Mouse (Mus musculus): Measurements from ENCODE around the gene Gpr35.

The Gpr35 gene

GRCm38 (mm10) chr1:92982931-92983605 is 32.4 kb downstream of the Gpr35 start:
- no peak for DNase-seq (ENCODE audit: low read depth)

DNA sequence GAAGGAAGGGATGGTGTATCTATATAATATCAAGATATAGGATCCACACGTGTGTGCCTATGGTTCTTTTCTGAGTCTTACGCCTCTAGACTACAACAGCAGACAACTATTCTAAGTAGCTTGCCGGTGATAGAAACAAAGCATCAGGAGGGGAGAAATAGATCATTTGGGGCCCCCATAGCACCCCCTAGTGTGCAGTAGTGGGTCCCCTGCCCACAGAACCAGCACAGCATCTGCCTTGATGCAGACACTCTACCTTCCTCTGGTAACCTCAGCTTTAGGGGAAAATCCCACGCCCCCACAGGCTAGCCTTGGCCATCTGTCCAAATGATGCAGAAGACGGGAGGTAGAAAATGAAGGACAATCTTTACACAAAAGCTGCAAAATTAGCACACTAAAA is 34.3 kb downstream of the Gpr35 start:
- no peak for DNase-seq (ENCODE audit: low read depth)

- DNase-seq (ENCODE audit: low read depth): no peak
These were observed 38.2 kb downstream of the Gpr35 start for GRCm38 (mm10) chr1:92988894-92989293.

DNA sequence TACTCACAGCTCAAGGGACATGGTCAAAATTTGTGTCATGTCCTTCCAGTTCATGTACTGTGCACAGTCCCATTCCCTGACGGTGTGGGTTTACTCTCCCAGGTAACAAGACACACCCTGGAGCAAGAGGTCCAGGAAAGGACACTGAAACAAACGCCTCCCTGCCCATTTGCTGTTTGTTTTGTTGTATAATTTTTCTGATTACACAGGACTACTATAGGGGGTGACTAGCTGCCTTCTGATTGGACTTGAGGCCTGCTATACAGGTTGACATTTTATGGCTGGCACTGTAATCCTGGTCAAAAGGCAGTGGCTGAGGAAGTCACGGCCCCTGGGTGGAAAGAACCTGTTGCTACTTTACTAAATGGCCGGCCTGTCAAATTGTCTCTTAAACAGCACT is 39.2 kb downstream of the Gpr35 start:
- DNase-seq (ENCODE audit: low read depth): no peak

- DNase-seq (ENCODE audit: low read depth): no peak
These were observed 41.7 kb downstream of the Gpr35 start for GRCm38 (mm10) chr1:92992214-92992855.

DNA sequence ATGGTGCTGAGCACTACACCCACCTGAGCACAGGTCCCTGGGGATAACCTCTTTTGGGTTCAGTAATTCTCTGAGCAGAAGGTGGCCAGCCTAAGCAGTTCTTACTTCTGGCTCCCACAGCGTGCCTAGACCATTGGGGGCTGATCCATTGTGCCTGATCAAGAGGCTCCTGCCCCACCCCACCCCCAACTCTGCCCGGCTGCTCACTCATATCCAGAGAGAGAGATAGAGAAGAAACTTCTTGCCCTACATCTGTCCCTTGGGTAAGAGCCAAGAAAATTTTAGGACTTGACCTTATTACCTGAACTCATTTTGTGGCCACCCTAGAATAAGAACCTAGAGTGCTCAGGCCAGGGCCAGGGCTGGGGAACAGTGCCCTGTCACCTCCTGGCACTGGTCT is 42.2 kb downstream of the Gpr35 start:
- DNase-seq (ENCODE audit: low read depth): no peak

DNA sequence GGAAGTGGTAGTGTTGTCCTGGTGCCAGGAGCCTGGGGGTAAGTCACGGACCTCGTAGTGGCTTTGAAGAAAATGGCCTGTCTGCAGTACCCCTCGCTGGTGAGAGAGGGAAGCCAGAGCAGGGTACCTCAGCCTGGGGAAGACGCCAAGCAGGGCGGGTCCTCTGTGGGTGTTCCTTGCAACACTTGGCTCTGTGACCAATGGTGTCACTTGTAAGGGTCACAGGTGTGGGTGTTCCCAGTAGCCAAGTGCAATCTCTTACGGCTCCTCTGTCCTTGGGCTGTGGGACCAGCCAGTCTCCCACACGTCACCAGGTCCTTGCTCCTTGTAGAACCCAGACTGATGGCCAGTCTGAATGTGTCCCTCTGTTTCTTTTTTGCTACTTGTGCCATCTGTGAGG is 55.4 kb downstream of the Gpr35 start, which contains the start of gene Aqp12:
Gene Aqp12, plus strand, starts transcription at position 274 of the 400 bp plus-strand sequence.
- no peak for DNase-seq (ENCODE audit: low read depth)

- peak; percentile 6 for DNase-seq (ENCODE audit: low read depth)
These were observed 58.5 kb downstream of the Gpr35 start for GRCm38 (mm10) chr1:93009196-93009595.

- peak; percentile 29 for DNase-seq (ENCODE audit: low read depth)
These were observed 60.1 kb downstream of the Gpr35 start for GRCm38 (mm10) chr1:93010731-93011130.

DNA sequence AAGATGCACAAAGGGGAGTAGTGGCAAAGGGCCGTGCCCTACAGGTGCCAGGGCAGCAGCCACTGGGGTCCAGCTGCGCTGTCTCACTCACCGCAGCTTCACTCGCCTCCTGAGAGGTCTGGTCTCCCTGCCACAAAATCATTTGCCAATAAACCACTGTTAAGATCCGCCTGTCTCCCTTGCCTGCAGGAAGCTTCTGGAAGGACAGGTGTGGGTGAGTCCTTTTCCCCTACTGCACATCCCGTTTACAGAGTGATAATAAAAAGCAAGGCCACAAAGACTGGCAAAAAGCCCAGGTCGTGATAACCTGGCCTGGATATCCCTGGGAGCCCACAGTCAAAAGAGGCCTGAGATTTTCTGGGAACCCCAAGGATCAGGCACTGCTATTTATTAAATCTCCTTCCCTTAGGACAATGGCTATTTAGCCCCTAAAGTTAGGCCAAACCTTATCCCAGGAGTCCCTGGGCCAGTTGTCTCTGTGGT is 61.5 kb downstream of the Gpr35 start:
- no peak for DNase-seq (ENCODE audit: low read depth)

DNA sequence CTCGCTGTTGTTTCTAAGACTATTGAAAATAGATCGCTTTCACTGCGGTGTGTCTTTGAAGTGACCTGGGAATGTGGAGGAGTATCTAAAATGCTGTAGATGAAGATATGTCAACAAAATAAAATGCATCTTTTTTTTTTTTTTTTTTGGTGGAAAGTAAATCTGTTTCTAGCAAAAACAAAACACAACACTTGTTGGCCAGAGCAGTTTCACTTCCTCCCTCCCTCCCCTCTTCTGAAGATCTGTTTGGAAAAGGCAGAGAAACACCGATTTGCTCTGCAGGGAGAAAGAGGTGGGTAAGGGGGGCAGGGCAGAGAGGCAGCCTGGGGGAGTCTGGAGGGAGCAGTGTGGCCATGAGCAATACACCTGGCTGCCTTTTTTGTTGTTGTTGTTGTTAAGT is 62.7 kb downstream of the Gpr35 start:
- no peak for DNase-seq (ENCODE audit: low read depth)

- peak; percentile 60 for DNase-seq (ENCODE audit: low read depth)
These were observed 63.8 kb downstream of the Gpr35 start for GRCm38 (mm10) chr1:93014460-93014859.

- DNase-seq (ENCODE audit: low read depth): no peak
These were observed 64.5 kb downstream of the Gpr35 start for GRCm38 (mm10) chr1:93015136-93015535.

GRCm38 (mm10) chr1:93018716-93019115 is 68.1 kb downstream of the Gpr35 start:
- DNase-seq (ENCODE audit: low read depth): no peak

DNA sequence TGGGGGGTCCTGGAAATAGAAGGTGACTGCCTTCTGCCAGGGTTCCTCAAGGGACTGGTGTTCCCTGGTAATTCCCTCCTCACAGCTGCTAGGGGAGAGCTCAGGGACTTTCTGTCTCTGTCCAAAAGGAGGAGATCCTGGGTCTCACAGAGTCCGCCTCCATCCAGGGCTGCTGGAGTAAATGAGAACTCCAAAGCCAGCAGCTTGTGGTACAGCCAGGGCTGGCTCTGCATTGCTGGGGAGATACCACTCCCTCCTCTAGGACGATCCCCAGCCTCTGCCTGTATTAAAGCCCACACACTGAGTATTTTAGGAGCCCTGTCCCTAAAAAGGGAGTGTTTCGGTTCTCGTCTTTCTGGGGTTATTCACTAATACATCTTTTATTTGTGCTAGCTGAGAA is 69.9 kb downstream of the Gpr35 start:
- no peak for DNase-seq (ENCODE audit: low read depth)

DNA sequence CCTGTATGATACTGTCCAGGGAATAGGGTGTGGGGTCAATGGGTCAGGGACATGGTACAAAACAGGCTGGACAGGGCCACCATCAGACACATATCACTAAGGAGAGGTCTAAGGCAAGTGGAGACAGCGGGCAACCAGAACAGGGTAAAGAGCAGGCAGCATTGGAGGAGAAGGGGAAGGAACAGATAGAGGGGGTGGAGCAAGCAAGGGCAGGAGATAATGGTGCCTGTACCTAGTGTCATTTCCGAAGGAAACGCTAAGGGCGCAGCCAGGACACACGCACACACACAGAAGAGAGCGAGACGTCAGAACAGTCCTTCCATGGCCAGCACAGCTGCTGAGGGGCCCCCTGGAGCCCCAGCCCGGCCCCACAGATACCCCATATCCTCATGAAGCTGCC is 75.9 kb downstream of the Gpr35 start:
- DNase-seq (ENCODE audit: low read depth): no peak

DNA sequence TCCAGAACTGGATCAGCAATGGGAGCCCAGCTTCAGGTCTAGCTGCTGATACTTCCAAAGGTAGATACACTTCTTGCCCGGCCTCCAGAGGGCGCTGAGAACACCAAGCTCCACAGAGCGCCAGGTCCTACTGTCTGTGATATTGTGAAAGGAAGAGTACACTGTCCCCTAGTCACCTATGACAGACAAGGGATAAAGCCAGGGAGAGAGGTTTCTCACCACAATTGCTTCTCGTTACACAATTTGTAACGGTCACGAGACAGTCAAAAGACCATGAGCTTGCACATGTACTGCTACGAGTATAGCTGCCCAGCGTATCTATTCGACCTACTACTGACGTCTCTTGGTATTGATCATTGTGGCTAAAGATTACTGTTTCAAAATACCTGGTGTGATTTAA is 78.7 kb downstream of the Gpr35 start:
- DNase-seq (ENCODE audit: low read depth): peak; percentile 3

- no peak for DNase-seq (ENCODE audit: low read depth)
These were observed 79.4 kb downstream of the Gpr35 start for GRCm38 (mm10) chr1:93030060-93030459.

DNA sequence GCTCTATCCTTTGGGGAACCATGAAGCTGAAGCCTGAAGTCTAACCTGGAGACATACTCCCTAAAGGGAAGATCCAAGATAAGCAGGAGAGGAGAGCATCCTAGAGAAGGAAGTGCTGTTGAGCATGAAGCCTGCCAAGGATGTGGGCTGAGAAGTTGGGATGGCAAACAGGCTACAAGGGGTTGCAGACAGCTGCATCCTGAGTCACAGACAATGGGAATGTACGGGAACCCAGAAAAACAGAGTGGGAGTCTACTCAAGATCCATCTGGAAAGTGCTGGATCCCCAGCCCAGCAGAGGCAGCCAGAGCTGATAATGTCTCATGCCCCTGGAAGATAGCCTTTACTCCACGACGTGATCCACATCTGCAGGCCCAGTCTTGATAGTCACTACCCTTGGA is 80.5 kb downstream of the Gpr35 start:
- no peak for DNase-seq (ENCODE audit: low read depth)

- no peak for DNase-seq (ENCODE audit: low read depth)
These were observed 83.3 kb downstream of the Gpr35 start for GRCm38 (mm10) chr1:93033989-93034388.

GRCm38 (mm10) chr1:93035981-93036380 is 85.3 kb downstream of the Gpr35 start:
- no peak for DNase-seq (ENCODE audit: low read depth)
